Mouse (Mus musculus) spleen, adult 10 weeks (tissue): ENCODE data around the gene C6. TPM values are rescaled to one million over a fixed set of nuclear protein-coding genes. Genes with fewer than 3 reads are reported as not detected.

ENCODE experiments used
- polyA plus RNA-seq: library from polyadenylated mRNA; stranded (reverse); fragments of 350-450 nt; fragmentation: Illumina TruSeq; extraction: RNeasy Lipid Tissue Mini Kit (QIAGEN cat#74804); gene quantifications from one replicate; pipeline ENCODE4 v1.2.3, GENCODE M21; 2015; ENCODE audit warnings: low replicate concordance; ENCODE audit not compliant: insufficient read depth

C6 gene
- polyA plus RNA-seq: 33.3 TPM

GRCm38 (mm10) chr15:4726830-4727310 is at the start of gene C6:
Gene C6 (plus strand): TSS chr15:4727175.

Other genes starting within 250 kb of the C6 start
- gene Mroh2b, start 171.6 kb downstream of the C6 start, polyA plus RNA-seq: not detected